Mouse (Mus musculus): ENCODE measurements around the gene Mcoln1. TPM values are rescaled to one million over a fixed set of nuclear protein-coding genes. Genes with fewer than 3 reads are reported as not detected.
A peak's percentile ranks its signal among the peaks of the same experiment; 100 is the strongest.

Gene Mcoln1
- 38.3 and 39.9 TPM in 2 replicates for polyA plus RNA-seq (2014; fragmentation: Nextera tagmentation; extraction: Ambion mirVana)

- peak; percentile 90 for ATAC-seq (ENCODE audit: insufficient read depth)
- Histone ChIP-seq H3K9me3 (ENCODE audit: low read depth, low read length) (no peaks in the 10 kb centered on the region; the same call in 1 of the 2 replicates), H3K27ac (ENCODE audit: low read depth) (peak within 1 kb of the TSS; percentile 92), H3K36me3 (ENCODE audit: insufficient read depth) (peaks cover 21% of the 10 kb centered on the region), H3K9ac (peak within 1 kb of the TSS; percentile 78), H3K4me3 (ENCODE audit: low read depth, low read length) (peak within 1 kb of the TSS; percentile 76), H3K27me3 (ENCODE audit: insufficient read depth, low read length) (no peaks in the 10 kb centered on the region), H3K4me2 (peak within 1 kb of the TSS; percentile 84), H3K4me1 (ENCODE audit: insufficient read depth) (peaks cover 8% of the 10 kb centered on the region)
- DNase-seq, result peak; percentile 99
- WGBS, result under 1% methylated on average over 70 of the region's 70 CpGs
- peak; percentile 43 for TF ChIP-seq CTCF (IDR thresholded peaks at IDR 0.05; ENCODE audit: low read depth)
Measured at GRCm38 (mm10) chr8:3500235-3501090, at the start of gene Mcoln1. TSS of gene Mcoln1 (plus strand) at chr8:3500457.

GRCm38 (mm10) chr8:3450670-3451069 lies 49.6 kb upstream of the Mcoln1 start:
- H3K4me2 ChIP-seq, result no peak overlapping the region
- ATAC-seq (ENCODE audit: insufficient read depth) (0 out of 2 replicates have a peak, but pooled peaks have one; percentile 29), DNase-seq (peak; percentile 74)
- TF ChIP-seq CTCF (IDR thresholded peaks at IDR 0.05; ENCODE audit: low read depth), result peak; percentile 90
- no peak overlapping the region for H3K27ac ChIP-seq (ENCODE audit: low read depth)
- H3K9ac ChIP-seq, result no peak overlapping the region
- peaks cover 82% of the 10 kb centered on the region for H3K36me3 ChIP-seq (ENCODE audit: insufficient read depth)
- H3K27me3 ChIP-seq (ENCODE audit: insufficient read depth, low read length), result no peaks in the 10 kb centered on the region
- no peaks in the 10 kb centered on the region for H3K4me1 ChIP-seq (ENCODE audit: insufficient read depth)
- H3K4me3 ChIP-seq (ENCODE audit: low read depth, low read length), result no peak overlapping the region
- 34% methylated on average over 5 of the region's 5 CpGs for WGBS
- H3K9me3 ChIP-seq (ENCODE audit: low read depth, low read length), result no peaks in the 10 kb centered on the region

GRCm38 (mm10) chr8:3451992-3452391 lies 48.3 kb upstream of the Mcoln1 start:
- peaks cover 89% of the 10 kb centered on the region for H3K36me3 ChIP-seq (ENCODE audit: insufficient read depth)
- 97% methylated on average over 25 of the region's 25 CpGs for WGBS
- ATAC-seq (ENCODE audit: insufficient read depth), result no peak

GRCm38 (mm10) chr8:3463248-3463647 lies 37.0 kb upstream of the Mcoln1 start:
- WGBS, result 90% methylated on average over 2 of the region's 2 CpGs
- Histone ChIP-seq H3K36me3 (ENCODE audit: insufficient read depth) (peaks cover 13% of the 10 kb centered on the region), H3K9ac (no peak overlapping the region), H3K4me3 (ENCODE audit: low read depth, low read length) (no peak overlapping the region), H3K4me1 (ENCODE audit: insufficient read depth) (peaks cover 4% of the 10 kb centered on the region), H3K27ac (ENCODE audit: low read depth) (no peak overlapping the region), H3K4me2 (no peak overlapping the region), H3K9me3 (ENCODE audit: low read depth, low read length) (no peaks in the 10 kb centered on the region), H3K27me3 (ENCODE audit: insufficient read depth, low read length) (no peaks in the 10 kb centered on the region)
- no peak for DNase-seq
- ATAC-seq (ENCODE audit: insufficient read depth), result no peak
- TF ChIP-seq CTCF (IDR thresholded peaks at IDR 0.05; ENCODE audit: low read depth), result no peak

More at GRCm38 (mm10) chr8:3451992-3452391, 48.3 kb upstream of the Mcoln1 start:
- Histone ChIP-seq H3K9ac (no peak overlapping the region), H3K27ac (ENCODE audit: low read depth) (no peak overlapping the region), H3K4me1 (ENCODE audit: insufficient read depth) (no peaks in the 10 kb centered on the region), H3K9me3 (ENCODE audit: low read depth, low read length) (no peaks in the 10 kb centered on the region), H3K27me3 (ENCODE audit: insufficient read depth, low read length) (no peaks in the 10 kb centered on the region), H3K4me3 (ENCODE audit: low read depth, low read length) (no peak overlapping the region), H3K4me2 (no peak overlapping the region)
- TF ChIP-seq CTCF (IDR thresholded peaks at IDR 0.05; ENCODE audit: low read depth), result no peak
- no peak for DNase-seq

GRCm38 (mm10) chr8:3464309-3464708 lies 35.9 kb upstream of the Mcoln1 start:
- no peaks in the 10 kb centered on the region for H3K27me3 ChIP-seq (ENCODE audit: insufficient read depth, low read length)
- no peak for ATAC-seq (ENCODE audit: insufficient read depth)
- H3K9ac ChIP-seq, result no peak overlapping the region
- H3K4me2 ChIP-seq, result no peak overlapping the region
- 44% methylated on average over 5 of the region's 5 CpGs for WGBS
- DNase-seq, result peak; percentile 68
- H3K9me3 ChIP-seq (ENCODE audit: low read depth, low read length), result no peaks in the 10 kb centered on the region
- H3K27ac ChIP-seq (ENCODE audit: low read depth), result no peak overlapping the region
- peaks cover 4% of the 10 kb centered on the region for H3K4me1 ChIP-seq (ENCODE audit: insufficient read depth)
- 0 out of 2 replicates have a peak, but pooled peaks cover 4% of the 10 kb centered on the region for H3K36me3 ChIP-seq (ENCODE audit: insufficient read depth)
- peak; percentile 64 for TF ChIP-seq CTCF (IDR thresholded peaks at IDR 0.05; ENCODE audit: low read depth)
- H3K4me3 ChIP-seq (ENCODE audit: low read depth, low read length), result no peak overlapping the region

GRCm38 (mm10) chr8:3467006-3467885 lies 33.0 kb upstream of the Mcoln1 start, which contains the start of gene Pex11g:
TSS of gene Pex11g (minus strand) at chr8:3467680.
- H3K4me1 ChIP-seq (ENCODE audit: insufficient read depth), result peaks cover 4% of the 10 kb centered on the region
- TF ChIP-seq CTCF (IDR thresholded peaks at IDR 0.05; ENCODE audit: low read depth), result no peak
- no peaks in the 10 kb centered on the region for H3K27me3 ChIP-seq (ENCODE audit: insufficient read depth, low read length)
- no peaks in the 10 kb centered on the region for H3K36me3 ChIP-seq (ENCODE audit: insufficient read depth)
- H3K9ac ChIP-seq, result peak within 1 kb of the TSS; percentile 67
- peak within 1 kb of the TSS; percentile 54 for H3K4me3 ChIP-seq (ENCODE audit: low read depth, low read length)
- WGBS, result 3% methylated on average over 32 of the region's 32 CpGs
- H3K27ac ChIP-seq (ENCODE audit: low read depth), result peak within 1 kb of the TSS; percentile 80
- ATAC-seq (ENCODE audit: insufficient read depth) (peak; percentile 95), DNase-seq (peak; percentile 99)
- H3K9me3 ChIP-seq (ENCODE audit: low read depth, low read length), result no peaks in the 10 kb centered on the region
- H3K4me2 ChIP-seq, result peak within 1 kb of the TSS; percentile 75

Data from lung, embryonic 14.5 days (tissue).